Mouse (Mus musculus): Measurements from ENCODE around the gene 1520401A03Rik. TPM values are rescaled to one million over a fixed set of nuclear protein-coding genes. Genes with fewer than 3 reads are reported as not detected.
A peak's percentile ranks its signal among the peaks of the same experiment; 100 is the strongest.

Gene 1520401A03Rik
- polyA plus RNA-seq, 1 experiment from 2014 or later = 0.09 TPM

- 0 out of 2 replicates have a peak overlapping the region, but pooled peaks have one; percentile 82 for H3K27ac ChIP-seq
- peak overlapping the region; percentile 94 for H3K9ac ChIP-seq
- H3K27me3 ChIP-seq (ENCODE audit: control insufficient read depth, insufficient read depth, low read length) = peaks cover 29% of the 10 kb centered on the region
- H3K4me3 ChIP-seq (replicated peaks; ENCODE audit: low read length) = peak overlapping the region; percentile 91
- no peak for ATAC-seq (ENCODE audit: low FRiP score)
- peak overlapping the region; percentile 70 for H3K4me2 ChIP-seq (replicated peaks)
- H3K36me3 ChIP-seq (replicated peaks; ENCODE audit: control insufficient read depth, insufficient read depth) = peaks cover 23% of the 10 kb centered on the region; the same call in 1 of the 2 replicates
- WGBS = 20% methylated on average over 2 of the region's 2 CpGs
- no peak for DNase-seq (ENCODE audit: low spot score)
- no peaks in the 10 kb centered on the region for H3K9me3 ChIP-seq (ENCODE audit: control insufficient read depth, low read length)
- peaks cover 15% of the 10 kb centered on the region for H3K4me1 ChIP-seq (replicated peaks; ENCODE audit: control insufficient read depth, insufficient read depth, low read length)
These were observed 16.2 kb upstream of the 1520401A03Rik start for GRCm38 (mm10) chr17:23738836-23739201.

DNA sequence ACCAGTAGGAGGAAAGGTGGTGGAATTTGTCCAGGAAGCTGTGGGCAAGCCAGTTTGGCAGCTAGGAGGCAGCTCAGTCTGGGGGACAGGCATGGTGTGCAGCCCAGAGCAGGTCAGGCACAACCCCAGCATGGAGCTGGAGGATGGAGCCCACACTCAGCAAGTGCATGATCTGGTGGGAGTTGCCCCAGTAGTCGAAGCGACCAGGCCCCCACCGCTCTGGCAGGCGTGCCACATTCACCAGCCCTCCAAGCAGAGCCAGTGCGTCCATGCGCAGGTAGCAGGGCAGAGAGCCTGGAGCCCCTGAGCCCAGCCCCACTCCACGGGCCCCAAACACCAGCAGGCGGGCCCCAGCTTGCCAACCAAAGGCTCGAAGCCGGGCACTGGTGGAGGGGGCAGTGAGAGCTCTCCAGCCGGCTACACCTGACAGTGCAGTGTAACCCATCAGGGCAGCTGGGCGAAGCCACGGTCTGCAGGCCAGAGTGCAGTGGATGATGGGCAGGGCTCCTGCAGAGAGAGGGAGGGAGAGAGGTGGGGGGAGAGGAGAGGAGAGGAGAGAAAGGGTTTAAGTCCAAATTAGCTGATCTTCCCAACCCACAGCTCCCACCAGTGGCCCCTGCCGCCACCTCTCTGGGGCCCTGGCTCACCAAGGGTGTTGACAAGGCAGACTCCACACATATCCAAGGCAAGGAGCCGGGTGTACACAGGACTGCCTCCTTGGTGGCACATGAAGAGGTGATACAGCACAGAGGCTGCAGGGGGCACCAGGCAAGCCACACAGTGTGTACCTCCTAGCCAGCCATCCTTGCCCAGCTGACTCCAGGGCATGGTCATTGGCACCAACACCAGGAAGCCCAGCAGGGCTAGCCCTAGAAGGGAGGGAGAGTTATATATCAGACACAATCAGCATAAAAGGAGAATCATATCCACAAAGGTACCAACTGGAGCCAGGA, 15.2 kb upstream of the 1520401A03Rik start:
- WGBS = 58% methylated on average over 15 of the region's 15 CpGs
- H3K9ac ChIP-seq = peak overlapping the region; percentile 94

DNA sequence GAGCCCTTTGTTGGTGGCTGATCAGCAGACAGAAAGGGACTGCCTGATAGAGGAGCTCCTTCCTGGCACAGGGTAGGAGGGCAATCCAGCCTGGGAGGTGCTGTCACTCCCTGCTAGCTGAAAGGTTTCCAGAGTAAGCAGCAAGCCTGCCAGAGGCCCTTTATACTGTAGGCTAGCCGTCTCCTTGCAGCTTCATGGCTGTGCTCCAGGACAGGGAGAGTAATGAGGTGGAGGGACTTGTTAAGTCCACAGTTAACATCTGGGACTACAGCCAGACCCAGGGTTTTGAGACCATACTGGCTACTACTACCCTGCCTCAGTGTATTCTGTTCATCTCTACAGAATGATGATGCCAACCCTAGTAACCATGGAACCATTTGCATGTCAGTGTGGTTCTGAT, 11.8 kb upstream of the 1520401A03Rik start:
- Histone ChIP-seq H3K9me3 (ENCODE audit: control insufficient read depth, low read length) (no peaks in the 10 kb centered on the region), H3K36me3 (replicated peaks; ENCODE audit: control insufficient read depth, insufficient read depth) (peaks cover 23% of the 10 kb centered on the region; the same call in 1 of the 2 replicates), H3K9ac (no peak overlapping the region), H3K27me3 (ENCODE audit: control insufficient read depth, insufficient read depth, low read length) (no peaks in the 10 kb centered on the region), H3K4me1 (replicated peaks; ENCODE audit: control insufficient read depth, insufficient read depth, low read length) (peaks cover 15% of the 10 kb centered on the region), H3K4me3 (replicated peaks; ENCODE audit: low read length) (no peak overlapping the region), H3K4me2 (replicated peaks) (no peak overlapping the region), H3K27ac (no peak overlapping the region)
- ATAC-seq (ENCODE audit: low FRiP score) (no peak), DNase-seq (ENCODE audit: low spot score) (no peak)
- 89% methylated on average over 1 of the region's 1 CpGs for WGBS

More for the DNA sequence above, 15.2 kb upstream of the 1520401A03Rik start:
- peaks cover 18% of the 10 kb centered on the region for H3K27me3 ChIP-seq (ENCODE audit: control insufficient read depth, insufficient read depth, low read length)
- no peak for ATAC-seq (ENCODE audit: low FRiP score)
- peaks cover 15% of the 10 kb centered on the region for H3K4me1 ChIP-seq (replicated peaks; ENCODE audit: control insufficient read depth, insufficient read depth, low read length)
- peaks cover 23% of the 10 kb centered on the region; the same call in 1 of the 2 replicates for H3K36me3 ChIP-seq (replicated peaks; ENCODE audit: control insufficient read depth, insufficient read depth)
- H3K27ac ChIP-seq = no peak overlapping the region
- peak overlapping the region; percentile 70 for H3K4me2 ChIP-seq (replicated peaks)
- DNase-seq (ENCODE audit: low spot score) = no peak
- no peak overlapping the region; the same call in 1 of the 2 replicates for H3K4me3 ChIP-seq (replicated peaks; ENCODE audit: low read length)
- H3K9me3 ChIP-seq (ENCODE audit: control insufficient read depth, low read length) = no peaks in the 10 kb centered on the region

DNA sequence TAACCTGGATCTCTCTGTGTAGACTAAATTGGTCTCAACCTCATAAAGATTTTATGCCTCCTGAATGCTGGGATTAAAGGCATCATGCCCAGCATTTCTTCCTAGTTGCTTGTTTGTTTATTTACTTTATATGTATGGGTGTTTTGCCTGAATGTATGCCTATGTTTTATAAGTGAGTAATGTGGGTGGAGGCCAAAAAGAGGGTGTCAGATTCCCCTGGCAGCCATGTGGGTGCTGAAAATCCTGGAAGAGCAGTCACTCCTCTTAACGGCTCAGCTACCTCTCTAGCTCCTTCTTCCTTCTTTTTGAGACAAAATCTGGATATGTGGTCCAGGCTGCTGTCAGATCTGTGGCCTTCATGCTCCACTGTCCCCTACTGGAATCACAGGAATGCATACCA, 7.9 kb upstream of the 1520401A03Rik start:
- Histone ChIP-seq H3K4me3 (replicated peaks; ENCODE audit: low read length) (no peak overlapping the region), H3K4me1 (replicated peaks; ENCODE audit: control insufficient read depth, insufficient read depth, low read length) (peaks cover 3% of the 10 kb centered on the region; the same call in 1 of the 2 replicates), H3K9ac (no peak overlapping the region), H3K36me3 (replicated peaks; ENCODE audit: control insufficient read depth, insufficient read depth) (peaks cover 4% of the 10 kb centered on the region; the same call in 1 of the 2 replicates), H3K4me2 (replicated peaks) (no peak overlapping the region), H3K27me3 (ENCODE audit: control insufficient read depth, insufficient read depth, low read length) (no peaks in the 10 kb centered on the region), H3K27ac (no peak overlapping the region), H3K9me3 (ENCODE audit: control insufficient read depth, low read length) (no peaks in the 10 kb centered on the region)
- no peak for DNase-seq (ENCODE audit: low spot score)
- ATAC-seq (ENCODE audit: low FRiP score) = no peak
- 89% methylated on average over 1 of the region's 1 CpGs for WGBS

DNA sequence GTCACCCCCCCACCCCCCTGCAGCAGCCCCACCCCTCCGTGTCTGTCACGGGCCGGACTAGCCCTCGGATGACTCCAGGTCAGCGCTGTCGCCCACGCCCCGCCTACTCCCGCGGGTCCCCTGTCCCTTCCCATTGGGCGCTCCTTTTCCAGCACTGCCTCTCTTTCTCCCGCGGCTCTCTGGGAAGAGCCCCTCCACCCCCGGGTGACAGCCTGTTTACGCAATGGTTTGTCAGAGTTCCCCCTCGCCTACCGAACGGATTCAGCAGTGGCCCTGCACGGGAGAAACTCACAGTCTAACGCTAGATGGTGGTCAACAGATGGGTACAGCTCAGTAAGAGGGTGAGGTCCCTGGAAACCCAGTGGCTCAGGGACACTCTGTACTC, 4.2 kb upstream of the 1520401A03Rik start:
- ATAC-seq (ENCODE audit: low FRiP score) = peak; percentile 80
- Histone ChIP-seq H3K4me1 (replicated peaks; ENCODE audit: control insufficient read depth, insufficient read depth, low read length) (peaks cover 3% of the 10 kb centered on the region; the same call in 1 of the 2 replicates), H3K36me3 (replicated peaks; ENCODE audit: control insufficient read depth, insufficient read depth) (no peaks in the 10 kb centered on the region), H3K4me3 (replicated peaks; ENCODE audit: low read length) (peak overlapping the region; percentile 95), H3K9me3 (ENCODE audit: control insufficient read depth, low read length) (no peaks in the 10 kb centered on the region), H3K27me3 (ENCODE audit: control insufficient read depth, insufficient read depth, low read length) (no peaks in the 10 kb centered on the region), H3K4me2 (replicated peaks) (peak overlapping the region; percentile 94), H3K27ac (peak overlapping the region; percentile 70; the same call in 1 of the 2 replicates), H3K9ac (peak overlapping the region; percentile 65)
- DNase-seq (ENCODE audit: low spot score) = peak; percentile 65
- 0% methylated on average over 20 of the region's 20 CpGs for WGBS

DNA sequence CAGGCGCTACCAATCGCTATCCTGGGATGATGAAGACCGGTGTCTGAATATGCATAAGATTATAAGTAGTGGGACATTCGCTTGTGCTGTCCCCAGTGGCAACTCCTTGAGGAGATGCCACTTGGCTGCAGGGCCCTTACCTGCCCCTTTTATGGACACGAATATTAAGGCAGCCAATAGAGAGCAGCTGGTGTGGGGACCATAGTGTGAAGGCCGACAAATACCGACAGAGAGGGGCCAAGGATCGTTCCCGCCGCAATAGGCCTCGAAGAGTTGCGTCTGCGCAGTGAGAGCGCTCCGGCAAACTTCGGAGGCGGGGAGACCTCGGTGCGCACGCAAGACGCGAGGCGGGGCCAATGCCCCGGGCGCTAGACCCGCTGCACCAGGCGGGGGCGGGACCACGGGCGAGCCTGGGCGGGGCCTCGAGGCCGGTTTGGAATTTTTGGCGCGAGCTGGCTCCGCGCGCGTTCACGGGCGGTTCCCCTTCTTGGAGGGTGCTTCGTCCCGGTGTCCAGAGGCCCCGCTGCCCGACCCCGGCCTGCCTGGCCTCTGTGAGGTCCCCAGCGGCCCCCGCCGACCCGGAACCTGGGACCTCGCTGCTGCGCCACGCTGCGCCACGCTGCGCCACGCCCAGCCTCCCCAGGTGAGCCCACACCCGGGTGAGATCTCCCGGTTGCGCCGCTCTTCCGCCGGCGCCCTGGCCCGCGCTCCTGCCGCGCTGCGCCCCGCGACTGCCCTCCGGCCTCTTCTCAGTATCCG, 3.6 kb upstream of the 1520401A03Rik start, which contains the start of gene Pkmyt1:
Gene Pkmyt1, plus strand, starts transcription at position 338 of the 759 bp plus-strand sequence.
- ATAC-seq (ENCODE audit: low FRiP score) = peak; percentile 95
- DNase-seq (ENCODE audit: low spot score) = peak; percentile 95
- Histone ChIP-seq H3K4me2 (replicated peaks) (peak within 1 kb of the TSS; percentile 94), H3K27ac (peak within 1 kb of the TSS; percentile 70), H3K36me3 (replicated peaks; ENCODE audit: control insufficient read depth, insufficient read depth) (no peaks in the 10 kb centered on the region), H3K9ac (peak within 1 kb of the TSS; percentile 65), H3K4me3 (replicated peaks; ENCODE audit: low read length) (peak within 1 kb of the TSS; percentile 95), H3K27me3 (ENCODE audit: control insufficient read depth, insufficient read depth, low read length) (no peaks in the 10 kb centered on the region), H3K4me1 (replicated peaks; ENCODE audit: control insufficient read depth, insufficient read depth, low read length) (peaks cover 3% of the 10 kb centered on the region; the same call in 1 of the 2 replicates), H3K9me3 (ENCODE audit: control insufficient read depth, low read length) (no peaks in the 10 kb centered on the region)
- WGBS = 2% methylated on average over 64 of the region's 73 CpGs

DNA sequence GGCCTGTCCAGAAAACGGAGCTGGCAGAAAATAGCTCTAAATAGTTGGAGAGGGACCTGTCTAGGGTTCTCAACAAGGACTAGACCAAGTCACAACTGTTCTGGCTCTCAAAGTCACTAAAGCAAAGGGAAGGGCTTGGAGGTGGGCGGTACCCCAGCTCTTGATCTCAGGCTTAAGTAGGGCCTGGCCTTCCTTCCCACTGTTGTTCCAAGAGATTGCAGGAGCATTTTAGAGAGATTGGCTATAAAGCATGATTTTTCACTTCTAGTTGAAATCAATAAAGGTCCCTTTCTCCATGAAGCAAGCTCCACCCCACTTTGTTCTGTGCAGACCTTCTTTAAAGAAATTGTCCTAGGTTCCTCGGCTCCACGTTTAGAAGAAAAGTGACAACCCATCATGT, 2.9 kb upstream of the 1520401A03Rik start:
- peak overlapping the region; percentile 95 for H3K4me3 ChIP-seq (replicated peaks; ENCODE audit: low read length)
- peaks cover 3% of the 10 kb centered on the region; the same call in 1 of the 2 replicates for H3K4me1 ChIP-seq (replicated peaks; ENCODE audit: control insufficient read depth, insufficient read depth, low read length)
- peak overlapping the region; percentile 94 for H3K4me2 ChIP-seq (replicated peaks)
- ATAC-seq (ENCODE audit: low FRiP score) (no peak), DNase-seq (ENCODE audit: low spot score) (no peak)
- no peaks in the 10 kb centered on the region for H3K27me3 ChIP-seq (ENCODE audit: control insufficient read depth, insufficient read depth, low read length)
- 67% methylated on average over 4 of the region's 4 CpGs for WGBS
- peak overlapping the region; percentile 65 for H3K9ac ChIP-seq
- H3K36me3 ChIP-seq (replicated peaks; ENCODE audit: control insufficient read depth, insufficient read depth) = no peaks in the 10 kb centered on the region
- H3K9me3 ChIP-seq (ENCODE audit: control insufficient read depth, low read length) = no peaks in the 10 kb centered on the region
- no peak overlapping the region for H3K27ac ChIP-seq

DNA sequence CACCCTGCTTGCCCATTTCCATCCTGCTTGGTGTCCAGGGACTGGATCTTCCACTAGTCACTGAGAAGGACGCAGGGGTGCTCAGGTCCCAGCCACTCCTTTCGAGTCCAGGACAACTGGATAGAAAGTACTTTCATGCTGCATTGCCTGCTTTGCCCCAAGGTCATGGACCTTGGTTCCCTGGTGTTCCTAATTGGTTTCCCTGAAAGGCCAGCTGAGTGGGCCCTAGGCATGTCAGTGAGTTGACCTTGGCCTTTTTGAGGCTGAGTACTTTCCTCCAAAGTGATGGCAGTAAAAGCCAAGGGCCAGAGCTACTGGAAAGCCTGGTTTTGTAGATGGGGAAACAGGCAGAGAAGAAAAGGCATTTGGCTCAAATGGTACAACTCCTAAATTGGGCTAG, 697 bp downstream of the 1520401A03Rik start:
- WGBS = 87% methylated on average over 2 of the region's 2 CpGs
- H3K27ac ChIP-seq = no peak overlapping the region
- H3K9ac ChIP-seq = no peak overlapping the region
- H3K4me1 ChIP-seq (replicated peaks; ENCODE audit: control insufficient read depth, insufficient read depth, low read length) = peaks cover 3% of the 10 kb centered on the region; the same call in 1 of the 2 replicates
- H3K4me2 ChIP-seq (replicated peaks) = no peak overlapping the region
- H3K36me3 ChIP-seq (replicated peaks; ENCODE audit: control insufficient read depth, insufficient read depth) = no peaks in the 10 kb centered on the region
- no peaks in the 10 kb centered on the region for H3K27me3 ChIP-seq (ENCODE audit: control insufficient read depth, insufficient read depth, low read length)
- ATAC-seq (ENCODE audit: low FRiP score) (no peak), DNase-seq (ENCODE audit: low spot score) (no peak)
- H3K4me3 ChIP-seq (replicated peaks; ENCODE audit: low read length) = no peak overlapping the region
- H3K9me3 ChIP-seq (ENCODE audit: control insufficient read depth, low read length) = no peaks in the 10 kb centered on the region

DNA sequence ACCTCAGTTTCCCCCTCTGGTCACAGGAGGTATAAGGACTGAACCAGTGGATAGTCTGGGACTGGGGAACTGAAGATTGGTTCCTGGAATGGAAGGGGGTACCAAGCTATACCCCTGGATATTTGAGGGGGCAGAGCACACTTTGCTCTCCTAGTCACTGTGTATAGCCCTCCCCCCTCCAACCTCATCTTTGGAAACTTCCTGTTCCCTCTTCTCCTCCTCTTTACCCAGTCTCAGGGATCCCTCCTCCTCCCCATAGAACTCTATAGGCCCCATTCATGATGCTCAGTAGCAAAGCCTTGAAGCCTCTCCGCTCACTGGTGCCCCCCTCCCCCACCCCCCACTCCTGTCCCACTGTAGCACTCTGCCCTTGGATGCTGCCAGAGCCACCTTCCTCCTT, 3.1 kb downstream of the 1520401A03Rik start:
- Histone ChIP-seq H3K27ac (no peak overlapping the region), H3K4me1 (replicated peaks; ENCODE audit: control insufficient read depth, insufficient read depth, low read length) (no peaks in the 10 kb centered on the region)
- no peak; the same call in 1 of the 2 replicates for ATAC-seq (ENCODE audit: low FRiP score)

More for the DNA sequence above, 3.1 kb downstream of the 1520401A03Rik start:
- H3K4me3 ChIP-seq (replicated peaks; ENCODE audit: low read length) = no peak overlapping the region
- 33% methylated on average over 1 of the region's 1 CpGs for WGBS
- H3K9me3 ChIP-seq (ENCODE audit: control insufficient read depth, low read length) = no peaks in the 10 kb centered on the region
- DNase-seq (ENCODE audit: low spot score) = no peak
- H3K4me2 ChIP-seq (replicated peaks) = no peak overlapping the region
- H3K9ac ChIP-seq = no peak overlapping the region
- no peaks in the 10 kb centered on the region for H3K27me3 ChIP-seq (ENCODE audit: control insufficient read depth, insufficient read depth, low read length)
- no peaks in the 10 kb centered on the region for H3K36me3 ChIP-seq (replicated peaks; ENCODE audit: control insufficient read depth, insufficient read depth)

All from hindbrain, embryonic 14.5 days (tissue).